Mouse (Mus musculus) ES-CJ7 (cell line): ENCODE measurements around the gene St6galnac5.

ENCODE experiments used
- DNase-seq: peaks from one replicate; pipeline ENCODE4 v3.0.0; 2011; ENCODE audit warnings: low read depth, low spot score

The St6galnac5 gene

GRCm38 (mm10) chr3:152867654-152868525, 114.2 kb downstream of the St6galnac5 start:
- DNase-seq: no peak

DNA sequence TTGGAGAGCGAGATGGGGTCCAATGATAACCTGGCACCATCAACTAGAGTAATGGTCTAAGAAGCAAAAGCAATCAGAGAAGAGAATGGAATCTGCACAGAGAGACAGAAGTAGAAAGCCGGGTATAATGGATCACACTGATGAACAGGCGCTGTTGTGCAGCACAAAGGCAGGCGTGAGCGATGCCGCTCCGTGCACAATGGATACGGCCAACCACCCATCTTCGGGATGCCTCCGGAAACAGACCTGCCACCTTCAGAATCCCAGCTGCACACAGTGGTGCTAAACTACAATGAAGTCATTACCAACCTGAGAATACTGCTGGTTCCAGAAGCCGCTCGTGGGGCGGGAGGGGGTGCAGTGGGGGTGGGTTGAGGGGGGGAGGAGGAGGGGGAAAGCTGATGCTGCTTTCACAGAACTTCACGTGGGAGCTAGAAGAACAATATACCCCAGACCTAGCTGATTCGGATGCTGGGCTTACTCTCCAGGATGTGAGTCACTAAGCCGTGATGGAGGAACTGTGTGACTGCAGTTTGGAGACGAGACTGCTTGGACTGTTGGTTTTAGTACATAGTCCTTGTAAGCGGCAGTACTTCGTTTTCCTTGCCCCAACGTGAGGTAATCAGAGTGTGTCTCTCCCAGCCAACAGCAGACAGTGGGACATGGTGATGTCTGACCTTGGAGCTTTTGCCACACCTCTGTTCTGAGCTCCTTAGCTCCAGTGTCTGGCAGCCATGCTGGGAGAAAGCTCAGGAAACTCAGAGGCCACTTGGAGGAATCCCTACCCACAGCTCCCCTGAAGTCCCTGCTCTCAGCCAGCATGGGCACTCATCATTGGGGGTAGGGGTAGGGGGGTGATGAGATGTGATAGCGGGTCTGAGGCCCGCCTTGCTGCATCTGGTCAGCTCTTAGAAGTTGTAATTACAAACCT, 115.7 kb downstream of the St6galnac5 start:
- no peak for DNase-seq

- DNase-seq: no peak
Observed at GRCm38 (mm10) chr3:152861978-152862377, 120.1 kb downstream of the St6galnac5 start.

GRCm38 (mm10) chr3:152861450-152861849, 120.6 kb downstream of the St6galnac5 start:
- no peak for DNase-seq

- DNase-seq: no peak
Observed at GRCm38 (mm10) chr3:152856095-152856494, 126.0 kb downstream of the St6galnac5 start.

DNA sequence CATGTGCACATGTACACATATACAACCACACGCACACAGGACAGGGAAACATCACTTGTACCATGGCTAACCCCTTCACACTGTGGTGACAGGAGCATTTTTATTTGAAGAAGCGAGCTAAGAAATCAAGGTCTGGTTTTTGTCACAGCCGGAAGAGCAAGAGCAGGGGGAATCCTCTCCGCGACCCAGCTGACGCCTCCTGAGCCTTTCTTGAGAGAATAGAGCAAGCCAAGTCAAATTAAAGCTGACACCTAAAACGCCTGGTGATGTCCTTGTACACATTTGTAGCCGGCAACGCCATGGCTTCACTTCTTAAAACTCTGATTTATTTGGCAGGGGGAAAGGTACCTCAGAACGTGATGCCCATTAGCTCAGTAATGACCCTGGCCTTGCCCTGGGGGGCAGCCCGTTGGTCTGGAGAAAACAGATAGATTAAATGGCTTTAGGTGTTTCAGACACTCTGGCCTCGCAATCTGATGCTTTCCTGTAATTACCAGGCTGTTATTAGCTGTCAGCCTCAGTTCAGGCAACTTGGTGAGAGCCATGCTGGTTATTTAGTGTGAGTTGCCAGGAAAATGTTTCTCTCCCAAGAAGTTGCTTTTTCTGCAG, 126.9 kb downstream of the St6galnac5 start:
- DNase-seq: no peak

DNA sequence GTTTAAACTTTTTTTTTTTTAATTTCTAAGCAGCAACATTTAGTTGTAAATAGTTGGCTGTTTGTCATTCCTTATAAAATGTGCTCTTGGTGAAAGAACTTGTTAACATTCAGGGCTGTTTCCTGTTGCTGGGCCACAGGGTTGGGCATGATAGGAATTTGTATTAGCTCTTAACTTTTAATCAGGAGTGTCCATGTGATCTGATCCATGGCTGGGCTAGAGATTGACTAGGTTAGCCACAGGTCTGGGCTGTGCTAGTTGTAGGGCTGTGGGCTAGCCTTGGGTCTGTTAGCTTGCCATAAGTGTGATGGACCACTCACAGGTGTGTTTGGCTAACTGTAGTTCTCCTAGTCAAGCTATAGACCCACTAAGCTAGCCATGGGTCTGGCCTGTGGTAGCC, 138.1 kb downstream of the St6galnac5 start:
- DNase-seq: no peak

DNA sequence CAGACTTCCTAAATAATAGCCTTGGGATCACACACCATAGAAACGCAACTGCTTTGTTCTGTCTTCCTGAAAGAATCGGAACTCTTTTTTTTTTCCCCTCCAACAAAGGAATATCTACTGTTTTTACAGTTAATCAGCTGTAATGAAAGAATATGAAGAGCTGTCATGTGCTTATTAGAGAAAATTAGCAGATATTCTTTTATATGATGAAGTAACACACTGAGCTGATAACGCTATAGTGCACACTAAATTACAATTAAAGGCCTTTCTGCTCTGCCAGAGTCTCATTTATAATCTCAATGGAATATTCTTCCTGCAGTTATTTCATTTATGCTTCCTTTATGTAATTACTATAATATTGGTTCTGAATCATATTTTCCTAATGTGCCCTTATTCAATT, 139.4 kb downstream of the St6galnac5 start:
- no peak for DNase-seq

- no peak for DNase-seq
Observed at GRCm38 (mm10) chr3:152841264-152841663, 140.8 kb downstream of the St6galnac5 start.

DNA sequence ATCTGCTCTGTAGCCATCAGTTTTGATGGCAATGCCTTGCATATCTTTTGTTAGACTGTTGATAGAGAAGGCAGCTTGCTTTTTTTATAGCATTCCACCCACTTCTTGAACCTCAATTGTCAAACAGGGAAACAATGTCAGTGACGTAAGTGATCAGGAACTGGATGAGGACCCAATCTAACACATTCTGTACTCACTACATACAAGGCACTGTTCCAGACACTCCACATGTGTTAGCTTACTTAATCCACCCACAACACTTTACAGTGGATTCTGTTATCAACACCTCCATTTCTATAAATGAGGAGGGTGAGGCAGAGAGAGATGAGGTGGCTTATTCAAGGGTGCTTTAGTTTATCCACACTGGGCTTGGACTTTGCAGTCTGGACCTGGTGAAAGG, 144.1 kb downstream of the St6galnac5 start:
- DNase-seq: no peak

- no peak for DNase-seq
Observed at GRCm38 (mm10) chr3:152837407-152837806, 144.6 kb downstream of the St6galnac5 start.

DNA sequence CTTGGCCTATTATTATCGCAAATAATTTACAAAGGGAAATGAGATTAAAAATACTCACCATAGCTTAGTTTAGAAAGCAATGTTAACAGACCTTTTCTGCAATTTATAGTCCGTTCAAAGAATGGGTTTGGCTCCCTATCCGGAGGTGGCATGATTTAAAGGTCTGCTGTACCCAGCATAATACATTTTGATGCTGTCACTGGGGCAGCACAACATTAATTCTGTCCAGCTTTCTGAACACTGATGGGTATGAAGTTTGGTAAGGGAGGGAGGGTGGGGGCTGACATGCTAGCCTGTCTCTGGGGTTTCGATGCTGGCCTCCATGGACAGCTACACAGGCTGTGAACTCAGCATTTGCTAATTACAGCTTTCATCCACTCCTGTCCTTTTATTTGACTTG, 149.6 kb downstream of the St6galnac5 start:
- DNase-seq: no peak

DNA sequence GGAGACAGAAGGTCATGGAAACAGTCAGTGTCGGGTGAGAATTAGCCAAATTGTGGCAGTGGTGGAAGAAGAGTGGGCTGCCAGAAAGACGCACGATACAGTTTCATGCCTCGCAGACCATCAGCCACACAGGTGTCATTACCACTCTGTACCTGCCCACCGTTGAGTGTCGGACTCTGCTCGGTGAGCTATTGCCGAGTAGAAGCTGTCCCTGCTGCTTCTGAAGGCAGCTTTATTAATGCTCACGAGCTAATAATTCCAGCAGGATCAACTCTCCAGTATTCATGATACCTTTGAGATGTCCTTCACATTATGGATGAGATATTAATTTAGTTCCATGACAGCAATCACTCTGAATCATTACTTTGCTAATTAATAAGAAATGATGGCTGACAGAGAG, 150.1 kb downstream of the St6galnac5 start:
- no peak for DNase-seq

GRCm38 (mm10) chr3:152831377-152831776, 150.7 kb downstream of the St6galnac5 start:
- no peak for DNase-seq

DNA sequence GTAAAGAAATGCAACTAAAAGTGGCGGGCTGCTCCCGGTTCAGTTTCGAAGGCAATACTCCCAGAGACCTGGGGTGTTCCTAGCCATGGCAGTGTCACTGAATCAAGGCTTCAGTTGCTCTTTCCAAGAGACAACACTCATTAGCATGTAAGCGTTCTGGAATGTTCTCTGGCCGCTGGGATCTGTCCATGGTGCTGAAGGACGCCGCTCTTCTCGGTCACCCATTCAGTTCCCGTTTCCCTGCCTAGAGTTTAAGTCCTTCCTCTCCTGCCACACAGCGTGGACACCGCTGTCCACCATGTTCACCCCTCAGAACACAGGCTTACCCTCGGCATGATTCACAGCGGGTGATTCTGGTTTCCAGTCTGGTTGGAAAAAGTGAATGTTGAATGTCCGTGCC, 160.8 kb downstream of the St6galnac5 start:
- DNase-seq: peak; percentile 60

GRCm38 (mm10) chr3:152820406-152820805, 161.6 kb downstream of the St6galnac5 start:
- DNase-seq: no peak

DNA sequence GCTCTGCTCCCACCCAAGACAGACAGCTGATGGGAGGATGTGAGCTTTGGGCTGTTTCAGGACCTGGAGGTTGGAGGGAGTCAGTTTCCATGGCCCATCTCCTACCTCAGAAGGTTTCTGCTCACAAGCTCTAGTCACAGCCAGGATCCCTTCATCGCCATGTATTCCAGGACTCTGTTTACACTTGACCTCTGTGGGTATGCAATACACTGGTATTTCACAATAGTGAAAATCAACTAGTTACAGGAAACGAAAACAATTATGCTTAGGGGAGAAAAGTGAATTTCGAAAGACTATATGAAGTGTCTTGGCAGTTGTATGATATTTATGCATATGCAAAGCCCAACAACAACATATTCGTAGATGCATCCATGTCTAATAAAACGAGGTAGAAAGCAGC, 166.9 kb downstream of the St6galnac5 start:
- DNase-seq: no peak

- no peak for DNase-seq
Observed at GRCm38 (mm10) chr3:152813905-152814304, 168.1 kb downstream of the St6galnac5 start.

- peak; percentile 22 for DNase-seq
Observed at GRCm38 (mm10) chr3:152799738-152800431, 182.2 kb downstream of the St6galnac5 start.

GRCm38 (mm10) chr3:152797354-152797753, 184.7 kb downstream of the St6galnac5 start:
- DNase-seq: no peak

DNA sequence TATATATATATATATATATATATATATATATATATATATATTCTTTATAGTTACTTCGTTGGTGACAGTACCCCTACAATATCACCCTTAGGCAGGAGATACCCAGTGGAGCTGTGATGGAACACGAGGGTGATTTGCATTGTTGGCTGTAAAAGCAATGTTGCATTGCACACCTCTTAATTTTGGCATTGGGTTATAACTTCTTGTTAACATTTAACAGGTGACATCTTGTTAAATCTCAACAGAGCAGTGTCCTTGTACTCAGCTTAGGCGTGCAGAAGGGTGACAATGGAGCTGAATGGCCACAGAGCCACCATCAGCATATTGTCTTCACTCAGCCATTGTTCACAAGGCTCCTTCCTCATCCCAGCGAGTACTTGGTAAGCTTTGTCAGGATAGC, 185.8 kb downstream of the St6galnac5 start:
- no peak for DNase-seq
